Mouse (Mus musculus) ES-Bruce4 (cell line): ENCODE results near the gene Asna1.

ENCODE experiments used
- CTCF ChIP-seq: IDR thresholded peaks from one replicate; pipeline ENCODE4 v1.8.1; 2011; ENCODE audit warnings: low read depth, low read length
- EP300 ChIP-seq: IDR thresholded peaks from 2 replicates; pipeline ENCODE4 v1.6.1; 2011; ENCODE audit warnings: low read depth, low read length; ENCODE audit not compliant: insufficient read depth

DNA sequence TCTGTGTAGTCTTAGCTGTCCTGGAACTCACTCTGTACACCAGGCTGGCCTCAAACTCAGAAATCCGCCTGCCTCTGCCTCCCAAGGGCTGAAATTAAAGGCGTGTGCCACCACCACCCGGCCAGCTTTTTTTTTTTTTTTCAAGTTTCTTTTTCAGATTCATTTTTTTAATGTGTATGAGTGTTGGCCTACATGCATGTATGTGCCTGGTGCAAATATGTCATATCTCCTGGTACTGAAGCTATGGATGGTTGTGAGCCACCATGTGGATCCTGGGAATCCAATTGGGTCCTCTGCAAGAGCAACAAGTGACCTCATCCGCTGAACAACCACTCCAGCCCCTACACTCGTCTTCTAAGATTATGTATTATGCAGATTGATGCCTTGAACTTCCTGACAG, 37.7 kb downstream of the Asna1 start:
- TF ChIP-seq EP300: no peak
- no peak for TF ChIP-seq CTCF
